Mouse (Mus musculus) lung, postnatal 0 days (tissue): ENCODE data around the gene Hoxc6.

Source experiments
- CTCF ChIP-seq: IDR thresholded peaks from 2 replicates; pipeline ENCODE4 v1.5.1; 2016; ENCODE audit warnings: antibody characterized with exemption, mild to moderate bottlenecking
- EP300 ChIP-seq: IDR thresholded peaks from 2 replicates; pipeline ENCODE4 v1.6.1; 2016; ENCODE audit warnings: antibody characterized with exemption, mild to moderate bottlenecking, control low read depth

DNA sequence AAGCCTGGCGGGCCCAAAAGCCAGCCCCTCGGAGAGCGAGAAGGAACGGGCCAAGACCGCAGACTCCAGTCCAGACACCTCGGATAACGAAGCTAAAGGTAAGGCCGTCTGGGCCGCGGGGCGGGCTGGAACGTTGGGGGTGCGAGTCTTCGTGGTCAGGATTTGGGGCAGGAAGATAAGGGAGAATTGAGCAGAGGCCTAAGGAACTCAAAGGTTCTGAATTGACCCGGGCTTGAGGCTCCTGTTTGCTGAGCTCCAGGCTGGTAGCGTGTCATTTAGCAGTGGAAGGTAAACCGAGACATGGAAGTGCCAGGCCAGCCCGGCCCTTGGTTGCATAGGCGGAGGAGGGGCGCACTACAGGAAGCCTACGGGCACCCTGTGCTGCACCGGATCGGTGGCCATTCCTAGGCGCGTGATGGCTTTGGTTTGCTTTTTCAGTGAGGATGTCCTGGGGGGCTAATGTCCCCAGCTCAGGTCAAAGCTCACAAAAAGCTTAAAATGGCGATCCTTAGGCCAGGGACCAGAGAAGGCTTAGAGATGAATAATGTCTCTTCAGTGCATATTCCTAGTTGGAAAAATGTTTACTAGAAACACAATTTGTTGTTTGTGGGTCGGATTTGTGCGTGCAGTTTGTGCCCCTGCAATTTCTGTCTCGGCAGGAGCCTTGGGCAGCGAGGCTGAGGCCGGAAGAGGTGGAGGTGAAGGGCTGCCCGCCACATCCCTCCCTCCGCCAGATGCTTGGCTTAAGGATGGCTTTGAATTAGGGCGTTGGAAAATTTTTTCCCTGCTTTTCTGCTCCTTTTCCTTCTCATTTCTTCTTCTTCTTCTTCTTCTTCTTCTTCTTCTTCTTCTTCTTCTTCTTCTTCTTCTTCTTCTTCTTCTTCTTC lies 30.3 kb upstream of the Hoxc6 start:
- TF ChIP-seq CTCF (no peak), EP300 (no peak)
